Mouse (Mus musculus): ENCODE results near the gene Lhfpl2. TPM values are rescaled to one million over a fixed set of nuclear protein-coding genes. Genes with fewer than 3 reads are reported as not detected.
A peak's percentile ranks its signal among the peaks of the same experiment; 100 is the strongest.

The Lhfpl2 gene
- polyA plus RNA-seq, 1 experiment from 2014 or later: 15.1 TPM

DNA sequence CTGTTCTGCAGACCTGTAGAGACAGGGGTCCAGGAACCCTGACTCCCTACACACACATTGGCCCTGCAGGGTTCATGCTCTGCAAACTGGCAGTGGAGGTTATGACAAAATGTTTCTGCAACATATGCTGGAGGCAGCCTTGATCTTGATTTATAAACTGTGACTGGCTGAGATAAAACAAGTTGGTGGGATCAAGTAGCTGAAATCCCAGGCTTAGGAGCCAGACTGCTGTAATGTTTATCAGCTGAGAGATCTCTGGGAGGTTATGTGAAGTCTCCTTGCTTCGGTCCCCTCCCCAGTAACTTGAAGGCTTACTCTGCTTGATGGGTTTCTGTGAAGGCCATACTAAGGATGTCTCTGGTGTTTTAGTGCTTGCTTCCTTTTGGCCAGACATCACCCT, 17.6 kb downstream of the Lhfpl2 start:
- H3K4me2 ChIP-seq (ENCODE audit: low read depth, low read length): no peak overlapping the region
- 25% methylated on average over 1 of the region's 1 CpGs for WGBS
- H3K27ac ChIP-seq (ENCODE audit: low read length): no peak overlapping the region
- peaks cover 18% of the 10 kb centered on the region for H3K4me1 ChIP-seq (ENCODE audit: control insufficient read depth, insufficient read depth, low read length)
- no peaks in the 10 kb centered on the region for H3K36me3 ChIP-seq (ENCODE audit: control insufficient read depth, insufficient read depth, low read length)
- no peak overlapping the region for H3K9ac ChIP-seq (ENCODE audit: low read depth, low read length)
- H3K9me3 ChIP-seq (ENCODE audit: control insufficient read depth, low read length): no peaks in the 10 kb centered on the region
- no peak for ATAC-seq
- no peaks in the 10 kb centered on the region for H3K27me3 ChIP-seq (replicated peaks; ENCODE audit: control insufficient read depth, insufficient read depth, low read length)
- H3K4me3 ChIP-seq (ENCODE audit: low read length): no peak overlapping the region

GRCm38 (mm10) chr13:94077136-94078018, 19.8 kb downstream of the Lhfpl2 start:
- WGBS: 69% methylated on average over 14 of the region's 14 CpGs
- H3K27me3 ChIP-seq (replicated peaks; ENCODE audit: control insufficient read depth, insufficient read depth, low read length): no peaks in the 10 kb centered on the region
- no peaks in the 10 kb centered on the region for H3K36me3 ChIP-seq (ENCODE audit: control insufficient read depth, insufficient read depth, low read length)
- no peak overlapping the region for H3K9ac ChIP-seq (ENCODE audit: low read depth, low read length)
- no peak for ATAC-seq
- peaks cover 18% of the 10 kb centered on the region for H3K4me1 ChIP-seq (ENCODE audit: control insufficient read depth, insufficient read depth, low read length)
- no peak overlapping the region for H3K4me2 ChIP-seq (ENCODE audit: low read depth, low read length)
- no peak overlapping the region for H3K4me3 ChIP-seq (ENCODE audit: low read length)
- H3K27ac ChIP-seq (ENCODE audit: low read length): no peak overlapping the region
- H3K9me3 ChIP-seq (ENCODE audit: control insufficient read depth, low read length): no peaks in the 10 kb centered on the region

GRCm38 (mm10) chr13:94083196-94083595, 25.6 kb downstream of the Lhfpl2 start:
- peaks cover 7% of the 10 kb centered on the region; the same call in 1 of the 2 replicates for H3K4me1 ChIP-seq (ENCODE audit: control insufficient read depth, insufficient read depth, low read length)
- WGBS: 58% methylated on average over 8 of the region's 8 CpGs
- ATAC-seq: no peak
- H3K4me3 ChIP-seq (ENCODE audit: low read length): no peak overlapping the region
- H3K27me3 ChIP-seq (replicated peaks; ENCODE audit: control insufficient read depth, insufficient read depth, low read length): no peaks in the 10 kb centered on the region
- no peaks in the 10 kb centered on the region; the same call in 1 of the 2 replicates for H3K9me3 ChIP-seq (ENCODE audit: control insufficient read depth, low read length)
- no peaks in the 10 kb centered on the region for H3K36me3 ChIP-seq (ENCODE audit: control insufficient read depth, insufficient read depth, low read length)
- H3K9ac ChIP-seq (ENCODE audit: low read depth, low read length): no peak overlapping the region
- H3K4me2 ChIP-seq (ENCODE audit: low read depth, low read length): no peak overlapping the region
- no peak overlapping the region for H3K27ac ChIP-seq (ENCODE audit: low read length)

DNA sequence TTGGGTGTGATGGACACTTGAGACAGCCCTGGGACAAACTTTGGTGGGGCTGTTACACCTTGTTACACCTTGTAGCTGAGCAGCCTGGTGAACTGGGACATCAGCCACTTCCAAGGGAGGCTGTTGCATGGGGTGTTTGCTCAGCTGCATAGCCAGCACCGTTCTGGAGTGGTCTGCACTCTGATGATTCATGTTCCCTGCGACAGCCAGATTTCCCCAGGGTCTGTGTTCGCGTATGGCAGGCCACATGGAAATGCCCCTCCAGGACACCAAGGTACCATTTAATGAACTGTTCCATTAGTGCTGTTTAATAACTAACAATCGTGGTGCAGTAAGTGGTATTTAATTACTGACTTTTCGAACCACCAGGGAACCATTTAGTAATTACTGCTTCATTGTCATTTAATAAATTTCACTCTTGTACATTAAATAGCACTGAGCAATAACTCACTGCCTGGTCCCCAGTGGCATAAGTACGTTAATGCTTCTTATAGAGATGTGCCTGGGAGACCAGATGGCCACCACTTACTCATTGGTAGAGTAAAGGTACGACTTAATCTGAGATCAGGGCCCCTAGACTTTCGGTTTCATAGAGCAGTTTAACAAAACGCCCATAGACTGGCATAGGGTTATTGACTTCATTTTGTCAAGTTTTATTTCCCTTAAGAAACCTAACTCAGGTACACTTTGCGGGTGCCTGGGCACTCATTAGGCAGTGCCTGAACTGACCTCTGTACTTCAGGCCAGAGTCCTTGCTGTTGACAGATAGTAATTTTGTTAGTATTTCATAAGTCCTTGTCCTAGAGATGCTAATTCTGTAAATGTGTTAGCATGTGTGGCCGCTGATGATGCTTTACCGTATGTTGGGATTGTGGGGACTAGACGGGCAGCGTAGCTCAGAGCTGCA, 26.9 kb downstream of the Lhfpl2 start:
- no peaks in the 10 kb centered on the region for H3K27me3 ChIP-seq (replicated peaks; ENCODE audit: control insufficient read depth, insufficient read depth, low read length)
- H3K36me3 ChIP-seq (ENCODE audit: control insufficient read depth, insufficient read depth, low read length): no peaks in the 10 kb centered on the region
- peaks cover 7% of the 10 kb centered on the region; the same call in 1 of the 2 replicates for H3K4me1 ChIP-seq (ENCODE audit: control insufficient read depth, insufficient read depth, low read length)
- H3K4me2 ChIP-seq (ENCODE audit: low read depth, low read length): no peak overlapping the region
- H3K9me3 ChIP-seq (ENCODE audit: control insufficient read depth, low read length): no peaks in the 10 kb centered on the region; the same call in 1 of the 2 replicates
- 0 out of 2 replicates have a peak, but pooled peaks have one; percentile 36 for ATAC-seq
- WGBS: 80% methylated on average over 15 of the region's 15 CpGs
- no peak overlapping the region for H3K4me3 ChIP-seq (ENCODE audit: low read length)
- H3K9ac ChIP-seq (ENCODE audit: low read depth, low read length): no peak overlapping the region
- H3K27ac ChIP-seq (ENCODE audit: low read length): no peak overlapping the region

DNA sequence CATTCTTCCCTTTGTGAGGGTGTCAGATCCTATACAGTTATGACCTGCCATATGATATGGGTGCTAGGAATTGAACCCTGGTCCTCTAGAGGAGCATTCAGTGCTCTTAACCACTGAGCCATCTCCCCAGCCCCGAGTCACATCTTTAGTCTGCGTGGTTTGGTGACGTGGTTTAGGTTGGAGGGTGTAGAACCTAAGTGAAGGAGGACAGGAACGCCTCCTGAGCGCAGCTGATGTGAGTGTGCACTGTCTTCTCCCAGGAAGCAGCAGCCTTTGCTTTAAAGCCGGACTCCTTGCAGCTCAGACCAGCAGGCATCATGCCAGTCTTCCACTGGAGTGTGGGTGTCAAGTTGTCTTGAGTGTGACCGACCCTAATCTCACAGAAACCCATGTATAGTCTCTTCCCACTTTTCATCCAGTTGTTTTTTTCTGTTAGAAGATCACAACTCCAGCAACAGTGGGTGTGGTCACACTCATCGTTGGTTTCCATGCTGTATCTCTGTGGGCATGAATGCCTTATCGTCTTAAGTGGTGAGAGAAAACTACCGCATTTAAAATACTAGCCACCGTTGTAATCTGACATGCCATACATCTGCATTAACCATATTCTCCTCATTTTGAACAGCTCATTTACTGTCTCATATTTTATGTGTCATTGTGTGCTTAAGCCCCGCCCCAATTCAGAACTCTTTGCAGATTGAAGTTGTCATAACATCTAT, 28.7 kb downstream of the Lhfpl2 start:
- Histone ChIP-seq H3K27ac (ENCODE audit: low read length) (no peak overlapping the region), H3K4me3 (ENCODE audit: low read length) (no peak overlapping the region), H3K4me1 (ENCODE audit: control insufficient read depth, insufficient read depth, low read length) (peaks cover 7% of the 10 kb centered on the region; the same call in 1 of the 2 replicates), H3K9me3 (ENCODE audit: control insufficient read depth, low read length) (no peaks in the 10 kb centered on the region; the same call in 1 of the 2 replicates), H3K36me3 (ENCODE audit: control insufficient read depth, insufficient read depth, low read length) (no peaks in the 10 kb centered on the region), H3K27me3 (replicated peaks; ENCODE audit: control insufficient read depth, insufficient read depth, low read length) (no peaks in the 10 kb centered on the region), H3K4me2 (ENCODE audit: low read depth, low read length) (no peak overlapping the region), H3K9ac (ENCODE audit: low read depth, low read length) (no peak overlapping the region)
- whole genome bisulfite sequencing: 91% methylated on average over 12 of the region's 12 CpGs
- ATAC-seq: no peak

- H3K9ac ChIP-seq (ENCODE audit: low read depth, low read length): no peak overlapping the region
- peaks cover 7% of the 10 kb centered on the region; the same call in 1 of the 2 replicates for H3K4me1 ChIP-seq (ENCODE audit: control insufficient read depth, insufficient read depth, low read length)
- H3K36me3 ChIP-seq (ENCODE audit: control insufficient read depth, insufficient read depth, low read length): no peaks in the 10 kb centered on the region
- no peaks in the 10 kb centered on the region for H3K27me3 ChIP-seq (replicated peaks; ENCODE audit: control insufficient read depth, insufficient read depth, low read length)
- H3K27ac ChIP-seq (ENCODE audit: low read length): no peak overlapping the region
- H3K4me2 ChIP-seq (ENCODE audit: low read depth, low read length): no peak overlapping the region
- no peak overlapping the region for H3K4me3 ChIP-seq (ENCODE audit: low read length)
- H3K9me3 ChIP-seq (ENCODE audit: control insufficient read depth, low read length): no peaks in the 10 kb centered on the region; the same call in 1 of the 2 replicates
- 0 out of 2 replicates have a peak, but pooled peaks have one; percentile 16 for ATAC-seq
- WGBS: 49% methylated on average over 9 of the region's 9 CpGs
Measured at GRCm38 (mm10) chr13:94087061-94087460, 29.5 kb downstream of the Lhfpl2 start.

DNA sequence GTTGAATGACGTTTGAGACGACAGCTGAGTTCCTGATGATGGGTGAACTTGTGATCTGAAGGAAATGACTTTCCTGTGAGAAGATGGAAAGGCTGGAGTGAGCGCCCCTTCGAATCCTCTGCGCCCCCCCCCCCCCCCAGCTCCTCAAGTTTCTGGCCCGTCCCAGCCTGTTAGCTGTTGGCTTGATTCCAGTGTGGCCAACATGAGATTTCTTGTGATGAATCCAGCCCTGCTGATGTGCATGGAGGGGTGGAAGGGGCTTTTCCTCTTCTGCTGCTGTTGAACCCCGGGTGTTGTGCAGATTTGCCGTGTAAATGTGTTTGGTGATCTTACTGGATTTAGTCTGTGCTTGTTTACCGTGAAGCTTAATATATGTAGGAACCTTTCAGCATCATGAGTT, 31.2 kb downstream of the Lhfpl2 start:
- Histone ChIP-seq H3K9ac (ENCODE audit: low read depth, low read length) (no peak overlapping the region), H3K4me1 (ENCODE audit: control insufficient read depth, insufficient read depth, low read length) (peaks cover 21% of the 10 kb centered on the region; the same call in 1 of the 2 replicates), H3K36me3 (ENCODE audit: control insufficient read depth, insufficient read depth, low read length) (no peaks in the 10 kb centered on the region), H3K4me2 (ENCODE audit: low read depth, low read length) (no peak overlapping the region), H3K27ac (ENCODE audit: low read length) (no peak overlapping the region), H3K27me3 (replicated peaks; ENCODE audit: control insufficient read depth, insufficient read depth, low read length) (no peaks in the 10 kb centered on the region), H3K9me3 (ENCODE audit: control insufficient read depth, low read length) (no peaks in the 10 kb centered on the region; the same call in 1 of the 2 replicates), H3K4me3 (ENCODE audit: low read length) (no peak overlapping the region)
- ATAC-seq: no peak
- WGBS: 82% methylated on average over 9 of the region's 9 CpGs

GRCm38 (mm10) chr13:94089286-94089685, 31.7 kb downstream of the Lhfpl2 start:
- no peak for ATAC-seq
- H3K9ac ChIP-seq (ENCODE audit: low read depth, low read length): no peak overlapping the region
- peaks cover 24% of the 10 kb centered on the region; the same call in 1 of the 2 replicates for H3K4me1 ChIP-seq (ENCODE audit: control insufficient read depth, insufficient read depth, low read length)
- no peaks in the 10 kb centered on the region; the same call in 1 of the 2 replicates for H3K9me3 ChIP-seq (ENCODE audit: control insufficient read depth, low read length)
- H3K27me3 ChIP-seq (replicated peaks; ENCODE audit: control insufficient read depth, insufficient read depth, low read length): no peaks in the 10 kb centered on the region
- WGBS: 61% methylated on average over 9 of the region's 9 CpGs
- H3K4me2 ChIP-seq (ENCODE audit: low read depth, low read length): no peak overlapping the region
- H3K36me3 ChIP-seq (ENCODE audit: control insufficient read depth, insufficient read depth, low read length): no peaks in the 10 kb centered on the region
- no peak overlapping the region for H3K4me3 ChIP-seq (ENCODE audit: low read length)
- H3K27ac ChIP-seq (ENCODE audit: low read length): no peak overlapping the region
